Mouse (Mus musculus) midbrain, embryonic 14.5 days (tissue): Measurements from ENCODE around the gene Elobl. TPM values are rescaled to one million over a fixed set of nuclear protein-coding genes. Genes with fewer than 3 reads are reported as not detected.

Source experiments
- ATAC-seq: fragments of 200-750 bp; cut with Nextera tagmentation; 2 replicates; pipeline ENCODE4 v1.8.0; 2017; ENCODE audit warnings: moderate number of reproducible peaks, moderate library complexity; ENCODE audit not compliant: low FRiP score, low TSS enrichment
- DNase-seq: peaks from one replicate; pipeline ENCODE4 v3.0.0-alpha.2; 2015
- H3K27ac ChIP-seq: fragments of 300-500 bp; sonication (generic); replicated peaks from 2 replicates; pipeline ENCODE4 v1.5.1; 2014; ENCODE audit warnings: mild to moderate bottlenecking, low read depth, low read length, moderate library complexity
- H3K27me3 ChIP-seq: fragments of 300-500 bp; sonication (generic); 2 replicates; pipeline ENCODE4 v1.6.1; 2014; ENCODE audit warnings: low read length, control low read depth, mixed read lengths; ENCODE audit not compliant: control insufficient read depth, insufficient read depth
- H3K36me3 ChIP-seq: fragments of 300-500 bp; sonication (generic); 2 replicates; pipeline ENCODE4 v1.6.1; 2014; ENCODE audit warnings: low read length, control low read depth; ENCODE audit not compliant: control insufficient read depth, insufficient read depth
- H3K4me1 ChIP-seq: fragments of 300-500 bp; sonication (generic); 2 replicates; pipeline ENCODE4 v1.6.1; 2014; ENCODE audit warnings: mild to moderate bottlenecking, antibody characterized with exemption, low read length, control low read depth; ENCODE audit not compliant: control insufficient read depth, insufficient read depth
- H3K4me2 ChIP-seq: fragments of 300-500 bp; sonication (generic); 2 replicates; pipeline ENCODE4 v1.6.1; 2014; ENCODE audit warnings: mild to moderate bottlenecking, low read length, moderate library complexity
- H3K4me3 ChIP-seq: fragments of 300-500 bp; sonication (generic); replicated peaks from 2 replicates; pipeline ENCODE4 v1.5.1; 2014; ENCODE audit warnings: low read depth, low read length
- H3K9ac ChIP-seq: fragments of 300-500 bp; sonication (generic); replicated peaks from 2 replicates; pipeline ENCODE4 v1.6.1; 2014; ENCODE audit warnings: mild to moderate bottlenecking, low read length, moderate library complexity
- H3K9me3 ChIP-seq: fragments of 300-500 bp; sonication (generic); 2 replicates; pipeline ENCODE4 v1.6.1; 2016; ENCODE audit warnings: low read length, control low read depth, mixed read lengths; ENCODE audit not compliant: control insufficient read depth
- WGBS: fragments of 180-500 bp; shearing (Covaris S2); extraction: QIAGEN DNeasy Blood & Tissue Kit; methylation state at CpG from one replicate; pipeline ENCODE4 v1.1.7; 2014; 5-methylcytosine and 5-hydroxymethylcytosine counted together
- polyA plus RNA-seq: library from polyadenylated mRNA; unstranded; fragments of >200 nt; fragmentation: Nextera tagmentation; extraction: Ambion mirVana; gene quantifications from 2 replicates; pipeline ENCODE4 v1.2.1, GENCODE M21; 2014

Gene Elobl
- polyA plus RNA-seq, 1 experiment from 2014 or later: not detected

GRCm38 (mm10) chr11:88951576-88951975 is 15.2 kb downstream of the Elobl start:
- WGBS: 90% methylated on average over 2 of the region's 2 CpGs
- Histone ChIP-seq H3K4me3 (no peak overlapping the region), H3K27ac (no peak overlapping the region), H3K27me3 (no peaks in the 10 kb centered on the region), H3K36me3 (peaks cover 3% of the 10 kb centered on the region; the same call in 1 of the 2 replicates), H3K4me2 (no peak overlapping the region), H3K9ac (no peak overlapping the region), H3K4me1 (0 out of 2 replicates have a peak, but pooled peaks cover 4% of the 10 kb centered on the region), H3K9me3 (no peaks in the 10 kb centered on the region)
- DNase-seq (no peak), ATAC-seq (no peak)

- no peak for DNase-seq
- Histone ChIP-seq H3K4me3 (no peak overlapping the region), H3K27me3 (no peaks in the 10 kb centered on the region), H3K4me1 (0 out of 2 replicates have a peak, but pooled peaks cover 4% of the 10 kb centered on the region), H3K36me3 (peaks cover 4% of the 10 kb centered on the region; the same call in 1 of the 2 replicates), H3K4me2 (no peak overlapping the region), H3K9me3 (no peaks in the 10 kb centered on the region), H3K9ac (no peak overlapping the region), H3K27ac (no peak overlapping the region)
- 93% methylated on average over 13 of the region's 13 CpGs for WGBS
- no peak for ATAC-seq
Observed at GRCm38 (mm10) chr11:88950640-88951250, 16.0 kb downstream of the Elobl start.

GRCm38 (mm10) chr11:88949802-88950639 is 16.7 kb downstream of the Elobl start:
- DNase-seq (no peak), ATAC-seq (no peak)
- WGBS: 95% methylated on average over 8 of the region's 8 CpGs
- H3K27me3 ChIP-seq: no peaks in the 10 kb centered on the region
- H3K36me3 ChIP-seq: peaks cover 8% of the 10 kb centered on the region; the same call in 1 of the 2 replicates
- H3K9me3 ChIP-seq: no peaks in the 10 kb centered on the region
- H3K9ac ChIP-seq: no peak overlapping the region; the same call in 1 of the 2 replicates
- H3K4me2 ChIP-seq: no peak overlapping the region
- no peak overlapping the region for H3K27ac ChIP-seq
- H3K4me1 ChIP-seq: 0 out of 2 replicates have a peak, but pooled peaks cover 4% of the 10 kb centered on the region
- no peak overlapping the region for H3K4me3 ChIP-seq

GRCm38 (mm10) chr11:88948896-88949295 is 17.8 kb downstream of the Elobl start:
- 81% methylated on average over 8 of the region's 8 CpGs for WGBS
- peaks cover 14% of the 10 kb centered on the region; the same call in 1 of the 2 replicates for H3K36me3 ChIP-seq
- DNase-seq: no peak
- H3K27me3 ChIP-seq: no peaks in the 10 kb centered on the region
- no peak overlapping the region for H3K4me3 ChIP-seq
- H3K4me1 ChIP-seq: no peaks in the 10 kb centered on the region
- H3K27ac ChIP-seq: no peak overlapping the region
- no peak for ATAC-seq
- H3K4me2 ChIP-seq: no peak overlapping the region
- no peak overlapping the region for H3K9ac ChIP-seq
- H3K9me3 ChIP-seq: no peaks in the 10 kb centered on the region

- Histone ChIP-seq H3K36me3 (peaks cover 14% of the 10 kb centered on the region; the same call in 1 of the 2 replicates), H3K9ac (no peak overlapping the region), H3K27me3 (no peaks in the 10 kb centered on the region), H3K4me2 (no peak overlapping the region), H3K9me3 (no peaks in the 10 kb centered on the region), H3K4me3 (no peak overlapping the region), H3K4me1 (no peaks in the 10 kb centered on the region), H3K27ac (no peak overlapping the region)
- DNase-seq (no peak), ATAC-seq (no peak)
- WGBS: 81% methylated on average over 8 of the region's 8 CpGs
Observed at GRCm38 (mm10) chr11:88945971-88946585, 20.7 kb downstream of the Elobl start.

- DNase-seq (no peak), ATAC-seq (no peak)
- Histone ChIP-seq H3K36me3 (peaks cover 10% of the 10 kb centered on the region; the same call in 1 of the 2 replicates), H3K4me2 (no peak overlapping the region), H3K9me3 (no peaks in the 10 kb centered on the region), H3K4me3 (no peak overlapping the region), H3K9ac (no peak overlapping the region), H3K27me3 (no peaks in the 10 kb centered on the region), H3K27ac (no peak overlapping the region), H3K4me1 (no peaks in the 10 kb centered on the region)
- WGBS: 85% methylated on average over 12 of the region's 12 CpGs
Observed at GRCm38 (mm10) chr11:88941489-88941888, 25.2 kb downstream of the Elobl start.

GRCm38 (mm10) chr11:88939634-88940033 is 27.1 kb downstream of the Elobl start:
- no peaks in the 10 kb centered on the region for H3K4me1 ChIP-seq
- DNase-seq (no peak), ATAC-seq (no peak)
- H3K27me3 ChIP-seq: no peaks in the 10 kb centered on the region
- no peaks in the 10 kb centered on the region for H3K9me3 ChIP-seq
- H3K36me3 ChIP-seq: 0 out of 2 replicates have a peak, but pooled peaks cover 12% of the 10 kb centered on the region
- H3K9ac ChIP-seq: no peak overlapping the region
- no peak overlapping the region for H3K4me3 ChIP-seq
- no peak overlapping the region for H3K4me2 ChIP-seq
- 98% methylated on average over 4 of the region's 4 CpGs for WGBS
- H3K27ac ChIP-seq: no peak overlapping the region

GRCm38 (mm10) chr11:88938770-88939169 is 28.0 kb downstream of the Elobl start:
- DNase-seq: no peak
- Histone ChIP-seq H3K9me3 (no peaks in the 10 kb centered on the region), H3K4me1 (no peaks in the 10 kb centered on the region), H3K27me3 (no peaks in the 10 kb centered on the region), H3K9ac (no peak overlapping the region), H3K4me2 (no peak overlapping the region), H3K4me3 (no peak overlapping the region), H3K36me3 (0 out of 2 replicates have a peak, but pooled peaks cover 6% of the 10 kb centered on the region), H3K27ac (no peak overlapping the region)
- ATAC-seq: no peak
- WGBS: 96% methylated on average over 2 of the region's 2 CpGs
